Mouse (Mus musculus): ENCODE measurements around the gene Metrn. TPM values are rescaled to one million over a fixed set of nuclear protein-coding genes. Genes with fewer than 3 reads are reported as not detected.

Gene Metrn
- total RNA-seq (2021) (10 to 100 TPM; 49.0 to 54.6 TPM), polyA plus RNA-seq (2012; rRNA removed) (43.3 and 47.9 TPM in 2 replicates)
- long read RNA-seq, partial matches to known transcripts = 1 of 3 reads
- long read RNA-seq, other reads (novel, unspliced or antisense) = 0 of 3 reads

DNA sequence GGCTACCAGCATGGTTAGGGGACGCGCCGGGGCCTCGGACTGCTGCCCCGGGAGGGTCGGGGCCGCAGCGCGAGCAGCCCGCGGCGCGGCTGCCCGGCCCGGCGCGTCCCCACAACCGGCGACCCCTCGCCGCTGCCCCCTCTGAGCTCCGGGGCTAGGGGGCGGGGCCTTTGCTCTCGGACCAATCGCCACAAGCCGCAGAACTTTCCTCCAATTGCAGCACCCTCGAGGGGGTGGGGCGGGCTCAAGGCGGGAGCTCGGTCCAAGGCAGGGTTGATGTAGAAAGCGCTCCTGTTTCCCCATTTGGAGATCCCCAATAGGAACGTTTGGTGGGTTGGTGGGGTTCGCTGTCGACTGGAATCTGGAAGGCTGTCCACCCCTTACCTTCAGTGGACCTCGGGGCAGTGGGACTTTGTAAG lies at the start of gene Metrn:
Gene Metrn (minus strand): TSS at position 186 of the 419 bp plus-strand sequence.
- Histone ChIP-seq H3K27me3 (ENCODE audit: control insufficient read depth, insufficient read depth, low read length) (no peaks in the 10 kb centered on the region), H3K9ac (ENCODE audit: low read depth, low read length) (peak within 1 kb of the TSS; percentile 72), H3K79me2 (replicated peaks; ENCODE audit: control insufficient read depth, insufficient read depth, low read length) (no peaks in the 10 kb centered on the region), H3K27ac (peak within 1 kb of the TSS; percentile 55; the same call in 1 of the 2 replicates), H3K4me1 (ENCODE audit: control insufficient read depth, insufficient read depth, low read length) (peaks cover 11% of the 10 kb centered on the region), H3K36me3 (ENCODE audit: control insufficient read depth, insufficient read depth, low read length) (no peaks in the 10 kb centered on the region), H3K4me3 (peak within 1 kb of the TSS; percentile 65)
- DNase-seq = peak; percentile 91
- WGBS = under 1% methylated on average over 35 of the region's 35 CpGs
- no peak for TF ChIP-seq CTCF (IDR thresholded peaks at IDR 0.05)
- TF ChIP-seq EP300 (IDR thresholded peaks at IDR 0.05; ENCODE audit: insufficient read depth, low read depth, low read length) = no peak
- no peak for TF ChIP-seq POLR2A (IDR thresholded peaks at IDR 0.05; ENCODE audit: insufficient read depth, low read depth, low read length)
- intact Hi-C loops (cut with DNase I) = loop anchor here (1.0 kb wide), 1 partner anchor 23 kb away; no protein-coding TSS in a partner anchor

DNA sequence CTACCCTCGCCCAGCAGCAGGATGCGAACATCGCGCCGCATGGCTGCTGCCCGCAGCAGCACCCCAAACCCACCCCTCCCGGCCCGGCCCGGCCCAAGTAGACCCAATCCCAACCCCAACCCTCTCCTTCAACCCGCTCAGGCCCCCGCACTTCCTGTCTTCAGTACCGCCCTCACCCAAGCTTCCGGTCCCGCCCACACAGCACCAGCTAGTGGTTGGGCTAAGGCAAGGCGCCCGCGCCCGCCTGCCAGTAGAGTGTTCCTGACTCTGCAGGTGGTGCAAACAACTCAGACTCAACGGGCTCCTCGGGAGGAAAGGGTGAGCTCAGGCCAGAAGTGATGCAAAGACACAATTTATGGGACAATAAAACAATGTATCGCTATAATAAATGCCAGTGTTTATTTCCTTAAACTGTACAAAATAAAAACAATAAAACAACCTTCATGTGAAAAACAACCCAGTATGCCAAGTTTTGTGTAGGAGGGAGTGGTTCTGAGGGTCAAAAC lies 47.5 kb upstream of the Metrn start, which contains the start of gene Rhot2:
Gene Rhot2 (minus strand): TSS at position 456 of the 506 bp plus-strand sequence.
- intact Hi-C loops (cut with DNase I) = no loop called here
- no peaks in the 10 kb centered on the region for H3K36me3 ChIP-seq (ENCODE audit: control insufficient read depth, insufficient read depth, low read length)
- WGBS = 1% methylated on average over 21 of the region's 21 CpGs
- peak within 1 kb of the TSS; percentile 96 for H3K4me3 ChIP-seq
- H3K4me1 ChIP-seq (ENCODE audit: control insufficient read depth, insufficient read depth, low read length) = peaks cover 8% of the 10 kb centered on the region
- TF ChIP-seq POLR2A (IDR thresholded peaks at IDR 0.05; ENCODE audit: insufficient read depth, low read depth, low read length) (no peak; the same call in none of the 2 replicates), CTCF (IDR thresholded peaks at IDR 0.05) (peak; percentile 70), EP300 (IDR thresholded peaks at IDR 0.05; ENCODE audit: insufficient read depth, low read depth, low read length) (0 out of 2 replicates have a peak, but pooled peaks have one; percentile 55)
- peak within 1 kb of the TSS; percentile 95 for H3K27ac ChIP-seq
- peak; percentile 95 to 96 for DNase-seq
- peak within 1 kb of the TSS; percentile 93 for H3K9ac ChIP-seq (ENCODE audit: low read depth, low read length)
- H3K27me3 ChIP-seq (ENCODE audit: control insufficient read depth, insufficient read depth, low read length) = no peaks in the 10 kb centered on the region
- H3K79me2 ChIP-seq (replicated peaks; ENCODE audit: control insufficient read depth, insufficient read depth, low read length) = no peaks in the 10 kb centered on the region

GRCm38 (mm10) chr17:25843636-25844395 lies 46.9 kb upstream of the Metrn start:
- DNase-seq = no peak
- under 1% methylated on average over 38 of the region's 38 CpGs for WGBS
- Histone ChIP-seq H3K36me3 (ENCODE audit: control insufficient read depth, insufficient read depth, low read length) (no peaks in the 10 kb centered on the region), H3K27me3 (ENCODE audit: control insufficient read depth, insufficient read depth, low read length) (no peaks in the 10 kb centered on the region), H3K4me3 (peak overlapping the region; percentile 96), H3K9ac (ENCODE audit: low read depth, low read length) (peak overlapping the region; percentile 93), H3K79me2 (replicated peaks; ENCODE audit: control insufficient read depth, insufficient read depth, low read length) (no peaks in the 10 kb centered on the region), H3K4me1 (ENCODE audit: control insufficient read depth, insufficient read depth, low read length) (peaks cover 8% of the 10 kb centered on the region), H3K27ac (peak overlapping the region; percentile 95)
- intact Hi-C loops (cut with DNase I) = no loop called here
- TF ChIP-seq EP300 (IDR thresholded peaks at IDR 0.05; ENCODE audit: insufficient read depth, low read depth, low read length) (no peak), POLR2A (IDR thresholded peaks at IDR 0.05; ENCODE audit: insufficient read depth, low read depth, low read length) (no peak), CTCF (IDR thresholded peaks at IDR 0.05) (no peak)

DNA sequence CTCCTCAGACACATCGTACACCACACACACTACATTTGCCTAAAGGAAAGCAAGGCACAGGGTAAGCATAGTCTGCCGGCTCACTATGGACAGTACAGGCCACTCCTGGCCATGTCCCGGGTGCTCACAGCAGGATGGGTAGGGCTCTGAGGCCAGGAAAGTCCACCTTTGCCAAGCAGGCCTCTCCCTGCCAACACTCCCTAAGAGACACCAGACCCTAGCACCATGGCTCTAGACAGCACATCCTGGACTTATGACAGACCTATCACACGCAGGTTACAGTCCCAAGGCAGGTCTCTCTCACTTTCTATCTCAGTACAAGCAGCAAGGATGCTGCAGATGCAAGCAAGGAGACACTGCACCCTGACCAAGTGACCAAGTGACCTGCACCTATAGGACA lies 46.2 kb upstream of the Metrn start:
- intact Hi-C loops (cut with DNase I) = no loop called here
- Histone ChIP-seq H3K27me3 (ENCODE audit: control insufficient read depth, insufficient read depth, low read length) (no peaks in the 10 kb centered on the region), H3K27ac (no peak overlapping the region), H3K4me3 (peak overlapping the region; percentile 23; the same call in 1 of the 2 replicates), H3K4me1 (ENCODE audit: control insufficient read depth, insufficient read depth, low read length) (peaks cover 8% of the 10 kb centered on the region), H3K36me3 (ENCODE audit: control insufficient read depth, insufficient read depth, low read length) (no peaks in the 10 kb centered on the region), H3K79me2 (replicated peaks; ENCODE audit: control insufficient read depth, insufficient read depth, low read length) (no peaks in the 10 kb centered on the region), H3K9ac (ENCODE audit: low read depth, low read length) (no peak overlapping the region; the same call in 1 of the 2 replicates)
- TF ChIP-seq CTCF (IDR thresholded peaks at IDR 0.05) = no peak
- TF ChIP-seq EP300 (IDR thresholded peaks at IDR 0.05; ENCODE audit: insufficient read depth, low read depth, low read length) = no peak
- no peak for TF ChIP-seq POLR2A (IDR thresholded peaks at IDR 0.05; ENCODE audit: insufficient read depth, low read depth, low read length)
- DNase-seq = no peak
- 76% methylated on average over 4 of the region's 4 CpGs for WGBS

- Histone ChIP-seq H3K27ac (no peak overlapping the region), H3K4me1 (ENCODE audit: control insufficient read depth, insufficient read depth, low read length) (peaks cover 11% of the 10 kb centered on the region), H3K4me3 (no peak overlapping the region), H3K9ac (ENCODE audit: low read depth, low read length) (no peak overlapping the region), H3K79me2 (replicated peaks; ENCODE audit: control insufficient read depth, insufficient read depth, low read length) (no peaks in the 10 kb centered on the region), H3K36me3 (ENCODE audit: control insufficient read depth, insufficient read depth, low read length) (no peaks in the 10 kb centered on the region), H3K27me3 (ENCODE audit: control insufficient read depth, insufficient read depth, low read length) (no peaks in the 10 kb centered on the region)
- intact Hi-C loops (cut with DNase I) = no loop called here
- no peak for DNase-seq
- TF ChIP-seq CTCF (IDR thresholded peaks at IDR 0.05) (no peak), POLR2A (IDR thresholded peaks at IDR 0.05; ENCODE audit: insufficient read depth, low read depth, low read length) (no peak), EP300 (IDR thresholded peaks at IDR 0.05; ENCODE audit: insufficient read depth, low read depth, low read length) (no peak)
- 68% methylated on average over 3 of the region's 3 CpGs for whole genome bisulfite sequencing
Measured at GRCm38 (mm10) chr17:25842509-25842908, 45.6 kb upstream of the Metrn start.

All from heart, adult 2 months (tissue).